Mouse (Mus musculus) gastrocnemius, adult 2 months (tissue): ENCODE results near the gene Iqcf5. TPM values are rescaled to one million over a fixed set of nuclear protein-coding genes. Genes with fewer than 3 reads are reported as not detected.
"Not testable (repeated sequence)": the region's sequence is repeated elsewhere in the genome, so short reads cannot be mapped to it uniquely, and the experiment has no call there.

Source experiments
- DNase-seq: peaks from one replicate; pipeline ENCODE4 v3.0.0; 2022
- H3K27ac ChIP-seq: fragments of 200-600 bp; 2 replicates; pipeline ENCODE4 v1.8.1; 2022; ENCODE audit warnings: mild to moderate bottlenecking
- H3K4me3 ChIP-seq: fragments of 200-600 bp; 2 replicates; pipeline ENCODE4 v1.8.1; 2022; ENCODE audit warnings: mild to moderate bottlenecking, moderate library complexity
- CTCF ChIP-seq: fragments of 200-600 bp; IDR thresholded peaks from 2 replicates; pipeline ENCODE4 v1.8.1; 2022; ENCODE audit warnings: antibody characterized with exemption, mild to moderate bottlenecking, moderate library complexity
- intact Hi-C: fragments of 180-260 bp; cut with DNase I; formaldehyde crosslinking; loops from one replicate; pipeline ENCODE4 v1.15.1; 2025
- total RNA-seq, 2 experiments: library from RNA; stranded (reverse); gene quantifications; 2 replicates each; pipeline ENCODE4 v1.2.3; 2021

Iqcf5 gene
- total RNA-seq, 2 experiments from 2014 or later, result not detected

- intact Hi-C loops, result no loop called here
- no peak overlapping the region for H3K27ac ChIP-seq
- no peak for DNase-seq
- H3K4me3 ChIP-seq, result no peak overlapping the region
- no peak for TF ChIP-seq CTCF
These were observed 30.8 kb upstream of the Iqcf5 start for GRCm38 (mm10) chr9:106483606-106484005.

GRCm38 (mm10) chr9:106485076-106485475, 29.3 kb upstream of the Iqcf5 start:
- DNase-seq, result no peak
- TF ChIP-seq CTCF, result no peak

GRCm38 (mm10) chr9:106487602-106488001, 26.8 kb upstream of the Iqcf5 start:
- intact Hi-C loops, H3K4me3 ChIP-seq, H3K27ac ChIP-seq, DNase-seq: not testable (repeated sequence)

More at GRCm38 (mm10) chr9:106485076-106485475, 29.3 kb upstream of the Iqcf5 start:
- peak overlapping the region; percentile 8; the same call in 1 of the 2 replicates for H3K27ac ChIP-seq
- H3K4me3 ChIP-seq, result no peak overlapping the region
- intact Hi-C loops, result no loop called here

- no peak for DNase-seq
- Histone ChIP-seq H3K27ac (no peak within 1 kb of the TSS), H3K4me3 (no peak within 1 kb of the TSS)
- intact Hi-C loops, result no loop called here
- no peak for TF ChIP-seq CTCF
These were observed 14.7 kb upstream of the Iqcf5 start, which contains the start of gene Iqcf1 for GRCm38 (mm10) chr9:106499667-106500066. Gene Iqcf1, plus strand, starts transcription at chr9:106499967.

GRCm38 (mm10) chr9:106501846-106502245, 12.5 kb upstream of the Iqcf5 start:
- Histone ChIP-seq H3K4me3 (no peak overlapping the region), H3K27ac (no peak overlapping the region)
- DNase-seq, result no peak
- intact Hi-C loops, result no loop called here
- no peak for TF ChIP-seq CTCF

- no peak for DNase-seq
- no peak for TF ChIP-seq CTCF
- intact Hi-C loops, result no loop called here
These were observed 10.1 kb upstream of the Iqcf5 start for GRCm38 (mm10) chr9:106504246-106504645.

GRCm38 (mm10) chr9:106509356-106509755, 5.0 kb upstream of the Iqcf5 start:
- no peak for DNase-seq
- intact Hi-C loops, result no loop called here
- TF ChIP-seq CTCF, result no peak
- Histone ChIP-seq H3K27ac (no peak overlapping the region), H3K4me3 (no peak overlapping the region)

More at GRCm38 (mm10) chr9:106504246-106504645, 10.1 kb upstream of the Iqcf5 start:
- H3K27ac ChIP-seq, result no peak overlapping the region
- H3K4me3 ChIP-seq, result no peak overlapping the region

GRCm38 (mm10) chr9:106512729-106513450, 1.5 kb upstream of the Iqcf5 start:
- TF ChIP-seq CTCF, result no peak
- intact Hi-C loops, result no loop called here
- no peak overlapping the region for H3K4me3 ChIP-seq
- no peak for DNase-seq
- H3K27ac ChIP-seq, result no peak overlapping the region

GRCm38 (mm10) chr9:106513566-106513965, 807 bp upstream of the Iqcf5 start:
- H3K27ac ChIP-seq, result no peak overlapping the region
- TF ChIP-seq CTCF, result no peak
- no peak for DNase-seq
- intact Hi-C loops, result no loop called here
- no peak overlapping the region for H3K4me3 ChIP-seq

- no peak overlapping the region for H3K27ac ChIP-seq
- H3K4me3 ChIP-seq, result no peak overlapping the region
- intact Hi-C loops, result no loop called here
- DNase-seq, result no peak
- TF ChIP-seq CTCF, result no peak
These were observed 5.1 kb downstream of the Iqcf5 start for GRCm38 (mm10) chr9:106519433-106519832.

GRCm38 (mm10) chr9:106519909-106520308, 5.5 kb downstream of the Iqcf5 start:
- no peak for TF ChIP-seq CTCF

GRCm38 (mm10) chr9:106531833-106532232, 17.5 kb downstream of the Iqcf5 start:
- TF ChIP-seq CTCF, result peak; percentile 68
- Histone ChIP-seq H3K27ac (no peak overlapping the region), H3K4me3 (no peak overlapping the region)
- intact Hi-C loops, result no loop called here
- DNase-seq, result no peak

More at GRCm38 (mm10) chr9:106519909-106520308, 5.5 kb downstream of the Iqcf5 start:
- H3K4me3 ChIP-seq, result no peak overlapping the region
- no peak for DNase-seq
- H3K27ac ChIP-seq, result no peak overlapping the region
- intact Hi-C loops, result no loop called here

- DNase-seq, result no peak
- intact Hi-C loops, result no loop called here
- H3K27ac ChIP-seq, result no peak overlapping the region
- TF ChIP-seq CTCF, result no peak
- no peak overlapping the region for H3K4me3 ChIP-seq
These were observed 19.9 kb downstream of the Iqcf5 start for GRCm38 (mm10) chr9:106534296-106534695.

GRCm38 (mm10) chr9:106534975-106535374, 20.6 kb downstream of the Iqcf5 start:
- intact Hi-C loops, result no loop called here
- TF ChIP-seq CTCF, result no peak
- DNase-seq, result no peak
- Histone ChIP-seq H3K4me3 (no peak overlapping the region), H3K27ac (no peak overlapping the region)
